Mouse (Mus musculus): ENCODE measurements around the gene Rnpepl1.

DNA sequence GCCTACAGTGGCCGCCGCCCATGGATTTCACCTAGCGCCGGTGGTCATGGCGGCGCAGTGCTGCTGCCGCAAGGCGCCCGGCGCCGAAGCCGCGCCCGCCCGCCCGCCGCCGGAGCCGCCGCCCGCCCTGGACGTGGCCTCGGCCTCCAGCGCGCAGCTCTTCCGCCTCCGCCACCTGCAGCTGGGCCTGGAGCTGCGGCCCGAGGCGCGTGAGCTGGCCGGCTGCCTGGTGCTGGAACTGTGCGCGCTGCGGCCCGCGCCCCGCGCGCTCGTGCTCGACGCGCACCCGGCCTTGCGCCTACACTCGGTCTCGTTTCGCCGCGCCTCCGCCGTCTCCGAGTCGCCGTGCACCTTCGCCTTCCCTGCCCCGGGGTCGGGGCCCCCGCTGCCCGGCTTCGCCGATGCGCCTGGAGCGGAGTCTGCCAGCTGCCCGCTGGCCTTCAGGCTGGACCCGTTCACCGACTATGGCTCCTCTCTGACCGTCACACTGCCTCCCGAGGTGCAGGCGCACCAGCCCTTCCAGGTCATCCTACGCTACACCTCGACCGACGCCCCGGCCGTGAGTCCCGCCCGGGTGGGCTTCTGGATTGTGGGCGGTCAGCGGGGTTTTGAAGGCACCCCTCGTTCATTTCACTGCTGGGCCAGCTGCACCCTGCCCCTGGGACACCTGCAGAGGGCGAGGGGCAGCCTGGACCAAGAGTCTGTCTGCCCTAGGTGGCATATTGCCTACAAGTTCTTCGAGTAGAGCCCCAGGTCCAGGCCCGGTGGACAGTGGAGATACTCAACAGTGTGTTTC lies 540 bp downstream of the Rnpepl1 start:
- TF ChIP-seq POLR2A (IDR thresholded peaks at IDR 0.05; ENCODE audit: insufficient read depth, low read length) (no peak), EP300 (IDR thresholded peaks at IDR 0.05; ENCODE audit: insufficient read depth, low read depth, low read length) (no peak)
